Mouse (Mus musculus) cerebellum, adult 9-11 months (tissue): ENCODE results near the gene Cfl1.

Experiments
- DNase-seq: peaks from one replicate; pipeline ENCODE4 v3.0.0; 2022

The Cfl1 gene

DNA sequence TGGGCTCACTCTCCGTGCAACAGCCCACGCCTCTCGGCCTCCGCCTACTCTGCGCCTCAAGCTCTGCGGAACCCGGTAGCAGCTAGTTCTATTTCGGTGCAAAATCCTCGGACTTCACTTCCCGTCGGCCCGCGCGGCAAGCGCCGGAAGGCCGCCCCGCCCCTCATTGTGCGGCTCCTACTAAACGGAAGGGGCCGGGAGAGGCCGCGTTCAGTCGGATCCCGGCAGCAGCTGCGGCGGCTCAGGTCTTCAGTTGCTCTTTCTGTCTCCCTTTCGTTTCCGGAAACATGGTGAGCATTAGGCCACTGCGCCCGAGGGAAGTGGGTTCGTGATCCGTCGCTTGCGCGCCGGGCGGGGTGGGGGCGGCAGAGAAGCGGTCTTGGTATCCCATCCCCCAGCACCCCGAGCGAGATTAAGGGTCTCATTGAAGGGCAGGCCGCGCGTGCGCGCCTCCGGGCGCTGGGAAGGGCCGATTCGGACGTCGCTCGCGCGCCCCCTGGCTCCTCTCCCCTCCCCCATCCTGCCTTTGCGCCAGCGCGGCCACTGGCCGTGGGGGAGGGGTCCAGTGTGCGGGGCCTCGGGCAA lies at the start of gene Cfl1:
Gene Cfl1 (plus strand): TSS at position 143 of the 585 bp plus-strand sequence.
- no peak for DNase-seq

DNA sequence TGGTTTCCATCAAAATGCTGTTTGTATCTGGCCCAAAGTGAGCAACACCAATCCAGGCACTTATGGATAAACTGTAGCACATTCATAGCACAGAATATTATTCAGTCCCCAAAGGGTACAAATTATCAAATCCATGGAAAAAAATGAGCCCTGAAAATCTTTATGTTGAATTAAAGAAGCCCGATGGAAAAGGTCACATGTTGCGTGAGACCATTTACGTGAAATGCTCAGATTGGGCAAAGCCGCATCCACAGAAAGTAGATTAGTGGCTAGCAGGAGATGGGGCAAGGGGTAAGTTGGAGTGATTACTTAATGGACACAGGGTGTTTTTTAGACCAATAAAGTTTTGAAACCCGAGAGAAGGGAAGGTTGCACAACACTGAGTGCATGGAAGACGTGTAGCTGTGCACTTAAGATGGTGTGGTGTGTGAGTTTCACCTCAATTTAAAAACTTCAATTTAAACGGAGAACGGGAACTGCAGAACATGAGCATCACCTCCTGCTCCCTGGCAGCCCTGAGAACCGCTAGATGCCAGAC lies 45.8 kb upstream of the Cfl1 start:
- DNase-seq = no peak

DNA sequence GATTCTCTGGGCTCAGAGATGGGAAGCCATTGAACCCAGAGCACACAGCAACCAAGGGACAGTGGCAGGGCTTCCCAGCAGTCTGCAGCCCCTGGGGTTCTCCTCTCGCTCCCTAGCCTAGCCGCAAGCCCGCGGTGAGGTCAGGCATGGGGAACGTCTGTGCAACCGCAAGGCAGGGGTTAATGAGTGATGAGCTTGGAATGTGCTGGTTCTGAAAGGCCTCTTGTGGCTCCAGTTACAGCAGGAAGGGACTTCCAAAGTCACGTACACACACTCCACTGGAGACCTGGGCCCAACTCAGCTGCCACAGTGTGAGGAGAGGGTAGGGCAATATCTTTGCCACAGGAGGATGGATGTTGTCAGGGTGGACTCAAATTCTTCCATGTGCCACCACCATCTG lies 45.3 kb upstream of the Cfl1 start:
- no peak for DNase-seq

DNA sequence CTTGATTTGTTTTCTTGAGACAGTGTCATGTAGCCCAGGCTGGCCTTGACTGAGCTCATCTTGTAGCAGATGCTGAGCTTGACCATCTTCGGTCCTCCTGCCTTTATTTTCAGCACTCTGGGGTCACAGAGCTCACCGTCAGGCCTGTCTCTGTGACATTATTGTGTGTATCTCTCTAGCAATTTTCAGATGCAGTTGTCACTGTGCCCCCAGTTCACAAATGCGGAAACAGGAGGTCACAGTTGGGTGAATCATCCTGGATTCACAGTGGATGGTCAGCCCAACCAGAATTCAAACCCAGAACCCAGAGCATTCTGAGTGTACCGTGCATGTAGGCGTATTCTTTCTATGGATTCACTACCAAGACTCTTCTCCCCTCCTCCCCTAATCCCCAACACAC lies 44.5 kb upstream of the Cfl1 start:
- no peak for DNase-seq

DNA sequence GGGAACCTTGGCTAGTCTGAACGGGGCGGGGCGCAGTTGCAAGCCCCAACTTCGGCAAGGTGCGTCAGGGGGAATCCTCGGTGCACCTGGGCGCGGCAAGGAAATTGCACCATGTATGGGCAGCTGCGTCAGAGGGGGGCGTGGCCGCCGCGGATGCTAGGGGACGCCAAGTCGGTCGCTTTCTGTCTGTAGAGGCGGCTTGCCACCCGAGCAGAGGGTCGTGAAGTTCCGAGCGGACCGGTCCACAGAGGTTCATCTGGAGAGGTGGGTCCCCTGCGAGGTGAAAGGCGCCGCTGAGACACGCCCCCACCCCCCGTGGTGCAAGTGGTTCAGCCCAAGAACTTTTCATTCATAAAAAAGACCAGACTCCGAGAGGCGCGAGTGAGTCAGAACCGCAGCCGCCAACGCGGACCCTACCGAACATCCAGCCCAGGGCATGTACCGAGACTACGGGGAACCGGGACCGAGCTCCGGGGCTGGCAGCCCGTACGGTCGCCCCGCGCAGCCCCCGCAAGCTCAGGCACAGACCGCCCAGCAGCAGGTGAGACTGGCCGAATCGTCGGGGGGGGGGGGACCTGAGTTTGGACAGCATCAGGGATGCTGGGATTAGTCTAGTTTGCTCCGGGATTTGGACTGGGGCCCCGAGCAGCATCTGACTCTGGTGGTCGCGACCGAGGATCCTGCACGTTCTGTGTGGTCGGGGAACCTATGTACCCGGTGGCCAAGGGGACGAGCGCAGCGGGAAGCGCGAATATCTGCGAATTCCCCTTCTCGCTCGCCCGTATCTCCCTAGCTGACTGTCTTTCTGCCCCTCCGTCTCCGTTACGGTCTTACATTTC lies 42.5 kb upstream of the Cfl1 start, which contains the start of gene Fosl1:
Gene Fosl1 (plus strand): TSS at position 33 of the 839 bp plus-strand sequence.
- DNase-seq = peak; percentile 78

DNA sequence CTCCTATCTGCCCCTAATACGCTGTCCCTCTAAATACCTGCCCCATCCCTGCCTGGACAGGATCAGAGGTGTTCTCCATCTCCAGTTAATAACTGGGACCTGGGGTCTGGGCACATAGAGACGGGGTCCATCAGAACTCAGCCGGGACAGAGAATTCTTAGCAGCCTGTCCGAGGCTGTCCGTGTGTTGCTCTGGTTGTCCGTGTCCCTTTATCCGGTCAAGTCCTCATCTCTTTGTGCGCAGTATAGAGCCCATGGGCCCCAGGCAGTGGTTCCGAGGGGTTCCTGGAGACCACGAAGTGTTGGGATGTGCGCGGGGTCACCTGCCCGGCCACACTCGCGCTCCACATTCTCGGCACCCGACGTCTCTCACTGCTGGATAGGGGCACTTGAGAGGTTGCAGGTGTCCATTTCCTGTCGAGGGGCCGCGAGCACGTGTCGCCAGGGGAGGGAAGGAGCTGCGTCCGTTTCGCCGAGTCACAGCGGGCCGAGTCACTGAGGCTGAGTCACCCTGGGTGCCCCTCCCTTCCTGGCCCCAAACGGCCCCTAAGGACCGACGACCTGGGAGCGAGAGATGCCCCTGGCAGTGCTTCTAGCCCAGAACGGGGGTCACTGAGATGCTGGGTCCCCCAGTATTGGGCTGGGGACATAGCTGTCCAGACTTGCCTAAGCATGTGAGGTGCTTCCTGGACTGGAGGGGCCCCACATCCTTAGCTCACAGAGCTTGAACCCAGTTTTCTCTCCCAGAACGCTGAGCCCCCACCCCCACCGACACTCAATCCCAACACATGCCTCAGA lies 41.7 kb upstream of the Cfl1 start:
- DNase-seq = peak; percentile 33

DNA sequence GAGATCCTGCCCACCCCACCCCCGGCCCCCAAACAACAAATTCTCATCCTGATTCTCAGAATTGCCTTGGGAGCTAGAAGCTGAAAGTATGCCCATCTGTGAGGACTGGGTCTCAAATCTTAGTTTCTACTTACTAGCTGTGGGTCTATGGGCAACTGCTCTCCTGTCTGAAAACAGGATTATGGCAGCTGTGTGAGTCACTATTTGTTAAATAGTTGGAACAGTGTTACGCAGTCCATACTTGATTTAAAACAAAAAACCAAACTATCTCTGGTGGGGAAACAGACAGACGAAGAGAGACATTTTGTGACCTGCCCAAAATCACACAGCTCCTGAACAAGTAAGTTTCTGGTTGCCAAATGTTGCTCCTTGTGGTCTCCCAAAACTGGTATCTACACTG lies 40.6 kb upstream of the Cfl1 start:
- no peak for DNase-seq

DNA sequence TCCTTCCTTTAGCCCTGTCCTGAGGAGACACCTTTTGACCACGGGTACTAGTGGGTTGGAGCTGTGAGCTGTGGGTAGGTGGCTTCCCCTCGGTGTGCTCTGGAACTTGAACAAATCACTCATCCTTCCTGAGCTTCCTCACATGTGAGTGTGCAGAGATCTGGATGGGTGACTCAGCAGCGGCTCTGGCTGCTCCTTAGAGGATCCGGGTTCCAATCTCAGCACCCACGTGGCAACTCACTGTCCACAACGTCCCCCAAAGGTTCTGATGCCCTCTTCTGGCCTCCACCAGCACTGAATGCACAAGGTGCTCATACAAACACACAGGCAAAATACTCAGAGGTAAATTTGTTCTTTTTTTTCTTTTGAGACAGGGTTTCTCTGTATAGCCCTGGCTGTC lies 38.5 kb upstream of the Cfl1 start:
- no peak for DNase-seq

DNA sequence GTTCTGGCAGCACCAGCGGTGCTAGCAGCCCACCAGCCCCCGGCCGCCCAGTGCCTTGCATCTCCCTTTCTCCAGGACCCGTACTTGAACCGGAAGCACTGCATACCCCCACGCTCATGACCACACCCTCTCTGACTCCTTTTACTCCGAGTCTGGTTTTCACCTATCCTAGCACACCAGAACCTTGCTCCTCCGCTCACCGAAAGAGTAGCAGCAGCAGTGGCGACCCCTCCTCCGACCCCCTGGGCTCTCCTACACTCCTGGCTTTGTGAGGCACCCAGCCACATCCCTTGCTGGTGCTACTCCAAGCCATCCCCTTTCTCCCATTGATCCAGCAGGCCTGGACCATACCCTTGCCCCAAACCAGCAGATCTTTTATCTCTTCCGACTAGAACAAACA lies 35.2 kb upstream of the Cfl1 start:
- no peak for DNase-seq

DNA sequence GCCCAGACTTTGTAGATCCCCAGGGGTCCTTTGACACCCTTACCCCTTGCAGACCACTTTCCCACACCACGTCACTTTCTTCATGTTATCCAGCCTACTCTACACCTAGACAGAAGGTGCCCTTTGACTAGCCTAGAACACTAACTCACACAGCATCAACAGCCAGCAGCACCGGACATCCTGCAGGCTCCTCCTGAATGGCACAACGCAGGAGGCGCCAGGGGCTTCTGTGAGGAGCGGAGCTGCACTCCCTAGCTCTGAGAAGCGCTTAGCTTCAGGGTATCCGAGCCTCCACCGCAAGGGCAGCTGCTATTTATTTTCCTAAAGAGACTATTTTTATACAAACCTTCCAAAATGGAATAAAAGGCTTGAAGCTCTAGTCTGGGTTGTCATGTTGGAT lies 34.7 kb upstream of the Cfl1 start:
- no peak for DNase-seq

DNA sequence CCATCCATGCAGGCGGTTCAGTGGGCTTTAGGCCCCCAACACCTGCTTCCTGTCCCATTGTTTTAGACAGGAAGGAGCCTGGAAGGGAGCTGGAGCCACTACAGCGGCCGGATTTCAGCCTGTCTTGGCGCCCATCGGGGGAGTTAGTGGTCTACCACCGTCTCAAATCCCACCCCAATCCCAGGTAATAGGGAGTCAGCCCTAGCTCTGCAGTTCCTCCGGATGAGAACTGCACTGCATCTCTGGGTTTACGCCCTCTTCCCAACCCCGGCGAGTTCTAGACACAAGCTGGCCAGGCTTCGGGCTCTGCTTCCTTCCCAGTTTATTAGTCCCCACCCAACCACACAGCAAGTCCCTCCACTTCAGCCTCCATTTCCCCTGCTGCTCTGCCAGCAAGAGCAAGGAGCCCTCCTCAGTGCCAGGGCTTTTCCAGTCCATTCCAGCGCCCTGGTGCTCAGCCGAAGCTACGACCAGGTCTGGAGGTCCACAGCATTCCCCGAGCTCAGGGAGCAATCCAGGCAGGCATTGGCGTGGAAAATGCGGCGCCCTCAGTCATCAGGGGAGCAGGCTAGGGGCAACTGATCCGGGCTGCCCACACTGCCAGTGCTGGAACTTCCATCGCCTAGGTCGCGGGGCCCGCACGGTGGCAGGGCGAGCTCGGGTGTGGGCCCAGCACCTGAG lies 33.9 kb upstream of the Cfl1 start:
- no peak for DNase-seq

DNA sequence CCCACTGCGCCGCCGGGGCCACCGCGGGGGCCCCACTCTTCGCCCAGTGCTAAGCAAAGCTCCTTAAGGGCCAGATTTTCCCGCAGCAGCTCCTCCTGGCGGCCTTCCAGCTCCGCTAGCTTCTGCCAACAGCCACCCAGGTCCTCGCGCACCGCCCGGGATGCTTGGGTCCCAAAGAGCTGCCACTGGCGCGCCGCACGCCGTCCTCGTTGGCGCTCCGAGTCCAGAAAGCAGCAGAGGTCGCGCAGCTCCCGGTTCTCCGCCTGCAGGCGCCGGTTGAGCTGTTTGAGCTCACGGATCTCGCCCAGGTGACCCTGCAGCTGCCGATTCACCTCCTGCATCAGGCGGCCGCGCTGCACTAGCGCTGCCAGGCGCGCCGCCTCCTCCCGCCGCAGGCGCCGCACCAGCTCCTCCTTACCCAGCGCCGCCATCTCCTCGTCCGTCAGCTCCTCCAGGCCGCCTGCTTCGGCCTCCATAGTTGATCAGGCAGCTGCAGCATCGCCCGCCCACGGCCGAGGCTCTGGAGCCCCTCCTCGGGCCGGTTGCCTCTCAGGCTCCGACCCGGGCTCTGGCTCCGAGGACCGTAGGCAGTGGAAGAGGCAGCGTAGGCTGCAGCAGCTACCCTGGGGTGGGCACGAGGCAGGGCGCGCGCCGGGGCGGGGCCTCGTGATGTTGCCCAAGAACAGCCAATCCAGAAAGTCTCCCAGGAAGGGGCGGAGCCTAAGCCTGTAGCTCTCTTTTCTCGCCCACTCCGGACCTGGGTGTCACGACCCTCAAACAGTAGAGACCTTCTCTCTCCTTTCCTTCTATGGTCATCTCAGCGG lies 33.1 kb upstream of the Cfl1 start:
- peak; percentile 98 for DNase-seq

DNA sequence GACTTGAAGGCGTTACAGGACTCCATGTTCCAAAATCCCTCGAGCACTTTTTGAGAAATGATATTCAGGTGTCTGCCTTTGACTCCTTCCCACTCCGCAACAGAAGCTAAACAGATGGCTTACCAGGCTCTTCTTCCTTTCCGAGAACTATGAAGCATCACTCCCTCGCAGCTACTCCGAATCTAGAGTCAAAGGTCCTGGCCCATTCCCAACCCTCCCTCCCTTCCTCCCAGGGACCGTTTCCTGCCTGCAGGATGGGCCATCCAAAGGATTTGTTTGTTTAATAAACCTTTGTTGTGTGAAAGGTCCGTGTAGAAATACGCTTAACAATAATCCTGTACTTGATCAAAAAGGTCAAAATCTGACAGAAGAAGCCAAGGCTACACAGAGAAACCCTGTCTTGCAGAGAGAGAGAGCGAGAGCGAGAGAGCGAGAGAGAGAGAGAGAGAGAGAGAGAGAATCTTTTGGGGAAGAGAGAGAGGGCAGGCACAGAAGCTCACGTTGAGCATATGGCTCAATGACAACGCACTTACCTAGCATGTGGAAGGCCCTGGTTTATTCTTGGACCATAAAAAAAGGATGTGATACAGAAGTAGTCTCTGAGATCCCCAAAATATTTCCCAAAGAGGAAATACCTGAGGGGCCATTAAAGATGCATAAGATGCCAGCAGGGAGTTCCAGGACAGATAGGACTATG lies 32.4 kb upstream of the Cfl1 start, which contains the start of gene Ccdc85b:
Gene Ccdc85b (minus strand): TSS at position 149 of the 697 bp plus-strand sequence.
- peak; percentile 41 for DNase-seq

DNA sequence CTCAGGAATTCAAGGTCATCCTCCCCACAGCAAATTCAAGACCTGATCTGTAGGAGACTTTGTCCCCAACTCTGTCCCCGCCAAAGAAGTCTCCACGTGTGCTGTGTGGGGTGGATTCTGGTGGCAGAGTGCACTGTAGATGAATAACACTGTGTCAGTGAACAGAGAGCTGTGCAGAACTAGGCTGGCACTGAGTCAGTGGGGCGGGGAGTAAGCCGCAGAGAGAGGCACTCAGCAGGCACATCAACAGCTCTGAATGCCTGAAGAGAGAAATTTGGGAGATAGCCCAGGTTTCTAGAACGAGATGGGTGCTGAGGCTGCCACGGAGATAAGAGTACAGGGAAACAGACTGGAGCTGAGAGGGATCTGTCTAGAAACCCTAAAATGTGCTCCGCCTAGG lies 31.2 kb upstream of the Cfl1 start:
- DNase-seq = peak; percentile 63

DNA sequence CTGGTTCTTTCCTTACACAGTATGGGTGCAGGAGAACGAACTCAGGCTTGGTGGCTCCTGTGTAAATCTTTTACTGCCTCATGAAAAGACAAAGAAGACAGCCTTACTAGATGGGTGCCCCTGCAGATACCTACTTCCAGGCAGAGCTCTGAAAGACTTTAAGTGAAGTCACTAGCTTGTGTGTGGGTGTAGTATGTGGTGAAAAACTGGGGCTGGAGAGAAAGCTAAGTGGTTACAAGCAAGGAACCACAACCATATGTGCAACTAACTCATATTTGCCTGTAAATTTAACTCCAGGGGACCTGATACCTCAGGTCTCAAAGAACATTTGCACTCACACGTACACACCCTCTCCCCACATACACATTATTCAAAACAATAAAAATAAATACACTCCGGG lies 30.4 kb upstream of the Cfl1 start:
- peak; percentile 17 for DNase-seq

DNA sequence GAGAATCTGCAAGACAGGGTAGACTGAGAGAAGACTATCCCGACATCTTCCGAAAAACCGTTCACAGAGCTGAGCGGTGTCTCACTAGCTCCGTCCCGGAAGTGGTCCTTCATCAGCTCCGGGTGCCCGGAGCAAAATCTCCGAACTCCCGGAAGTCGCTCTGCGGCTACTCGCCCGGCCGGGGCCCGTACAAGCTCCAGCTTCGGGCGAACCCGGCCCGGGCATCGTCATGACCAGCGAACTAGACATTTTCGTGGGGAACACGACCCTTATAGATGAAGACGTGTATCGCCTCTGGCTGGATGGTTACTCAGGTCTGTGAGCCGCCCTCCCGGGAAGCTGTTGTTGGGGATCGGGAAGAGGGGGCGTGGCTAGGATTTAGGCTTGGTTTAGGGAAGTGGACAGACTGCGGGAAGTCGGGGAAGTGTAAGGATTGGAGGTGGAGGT lies 29.8 kb upstream of the Cfl1 start, which contains the start of gene Fibp:
Gene Fibp (plus strand): TSS at position 151 of the 447 bp plus-strand sequence.
- peak; percentile 87 for DNase-seq

DNA sequence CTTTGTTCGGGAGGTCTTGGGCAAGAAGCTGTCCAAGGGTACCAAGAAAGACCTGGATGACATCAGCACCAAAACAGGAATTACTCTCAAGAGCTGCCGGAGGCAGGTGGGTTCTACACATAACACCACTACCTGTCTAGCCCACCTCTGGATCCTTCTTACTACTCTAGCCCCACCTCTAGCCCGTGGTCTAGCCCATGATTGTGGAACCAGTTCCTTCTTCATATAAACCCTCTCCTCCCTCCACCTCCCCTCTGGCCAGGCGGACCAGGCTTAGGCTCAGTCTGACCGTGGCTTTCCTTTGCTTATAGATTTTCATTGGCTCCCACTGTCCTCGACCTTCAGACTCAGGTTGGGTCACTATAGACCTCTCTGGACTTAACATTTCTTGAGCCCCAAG lies 28.8 kb upstream of the Cfl1 start:
- no peak for DNase-seq

DNA sequence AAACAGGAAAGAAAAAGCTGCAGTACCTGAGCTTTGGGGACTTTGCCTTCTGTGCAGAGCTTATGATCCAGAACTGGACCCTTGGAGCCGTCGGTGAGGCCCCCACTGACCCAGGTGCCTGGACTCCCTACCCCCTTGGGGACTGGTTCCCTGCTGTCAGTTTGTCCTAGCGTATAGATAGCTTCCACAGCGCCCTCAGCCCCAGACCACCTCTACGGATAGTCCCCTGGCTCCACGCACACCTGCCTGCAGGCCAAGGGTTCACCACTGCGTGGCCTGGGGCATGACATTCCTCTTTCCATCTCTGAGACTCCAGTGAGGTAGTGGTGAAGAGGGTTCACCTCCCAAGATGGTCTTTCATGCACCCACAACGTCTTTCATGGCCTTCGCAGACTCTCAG lies 27.0 kb upstream of the Cfl1 start:
- peak; percentile 49 for DNase-seq

DNA sequence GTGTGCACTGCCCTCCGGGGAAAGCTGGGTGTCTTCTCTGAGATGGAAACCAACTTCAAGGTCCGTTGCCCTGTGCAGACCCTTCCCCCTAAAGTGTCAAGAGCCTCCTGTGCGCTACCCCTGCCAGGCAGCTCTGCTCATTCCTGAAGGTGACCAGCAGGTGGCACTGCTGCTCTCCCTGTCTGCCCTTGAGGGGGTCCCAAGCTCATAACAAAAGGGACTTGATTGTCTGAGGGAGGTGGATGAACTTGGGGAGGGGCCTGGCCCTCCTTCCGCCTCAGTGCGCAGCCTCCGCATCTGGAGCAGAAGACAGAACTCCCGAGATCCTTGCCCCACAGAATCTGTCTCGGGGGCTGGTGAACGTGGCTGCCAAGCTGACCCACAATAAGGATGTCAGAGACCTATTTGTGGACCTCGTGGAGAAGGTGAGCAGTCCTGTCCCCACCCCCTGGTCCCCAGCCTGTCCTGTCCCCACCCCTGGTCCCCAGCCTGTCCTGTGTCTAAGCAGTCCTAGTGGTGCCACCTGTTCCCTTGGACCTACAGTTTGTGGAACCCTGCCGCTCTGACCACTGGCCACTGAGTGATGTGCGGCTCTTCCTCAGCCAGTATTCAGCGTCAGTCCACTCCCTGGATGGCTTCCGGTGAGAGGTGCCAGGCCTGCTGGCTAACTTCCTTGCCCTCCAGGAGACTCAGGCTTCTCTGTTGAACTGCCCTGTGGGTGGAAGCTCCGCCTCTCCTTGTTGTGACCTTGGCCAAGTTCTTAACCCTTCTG lies 26.3 kb upstream of the Cfl1 start:
- peak; percentile 74 for DNase-seq

DNA sequence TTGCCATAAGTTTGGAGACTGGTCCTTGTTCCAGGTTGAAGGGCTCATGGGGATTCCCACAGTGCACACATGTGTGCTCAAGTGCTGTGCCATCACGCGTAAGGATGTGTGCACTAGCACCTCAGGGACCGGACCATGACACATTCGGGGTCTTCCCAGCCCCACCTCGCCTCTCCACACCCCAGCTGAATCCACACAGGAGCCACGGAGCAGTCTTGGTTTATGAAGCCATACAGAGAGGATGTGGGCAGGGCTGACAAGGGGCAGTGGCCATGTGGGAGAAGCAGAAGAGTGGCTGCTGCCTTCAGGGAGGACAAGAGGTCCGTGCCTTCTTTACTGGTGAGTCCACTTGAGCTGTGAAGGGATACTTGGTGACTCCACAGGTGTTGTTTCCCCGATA lies 25.2 kb upstream of the Cfl1 start:
- DNase-seq = peak; percentile 40
